Mouse (Mus musculus) olfactory bulb, adult 2 months (tissue): ENCODE results near the gene Ccdc137. TPM values are rescaled to one million over a fixed set of nuclear protein-coding genes. Genes with fewer than 3 reads are reported as not detected.
"Not testable (repeated sequence)": the region's sequence is repeated elsewhere in the genome, so short reads cannot be mapped to it uniquely, and the experiment has no call there.

Source experiments
- H3K27ac ChIP-seq: fragments of 200-500 bp; 2 replicates; pipeline ENCODE4 v1.5.1; 2012; ENCODE audit warnings: low read depth, low read length; ENCODE audit not compliant: insufficient read depth
- H3K4me1 ChIP-seq: fragments of 200-500 bp; 2 replicates; pipeline ENCODE4 v1.6.1; 2012; ENCODE audit warnings: low read length; ENCODE audit not compliant: control insufficient read depth, insufficient read depth
- H3K4me3 ChIP-seq: fragments of 200-500 bp; 2 replicates; pipeline ENCODE4 v1.5.1; 2012; ENCODE audit warnings: mild to moderate bottlenecking, low read depth, low read length, moderate library complexity; ENCODE audit not compliant: insufficient read depth
- CTCF ChIP-seq: fragments of 200-500 bp; IDR thresholded peaks from 2 replicates; pipeline ENCODE4 v1.5.1; 2012; ENCODE audit warnings: low read depth, mild to moderate bottlenecking, low read length, moderate library complexity; ENCODE audit not compliant: insufficient read depth
- POLR2A ChIP-seq: fragments of 200-500 bp; IDR thresholded peaks from 2 replicates; pipeline ENCODE4 v1.6.1; 2012; ENCODE audit warnings: mild to moderate bottlenecking, low read depth, low read length, moderate library complexity; ENCODE audit not compliant: insufficient read depth
- WGBS: fragments of 180-500 bp; shearing (Covaris S2); methylation state at CpG from one replicate; pipeline ENCODE4 v1.1.7; 2018; 5-methylcytosine and 5-hydroxymethylcytosine counted together
- polyA plus RNA-seq: library from polyadenylated mRNA; stranded (reverse); fragments of >200 nt; gene quantifications from 2 replicates; pipeline ENCODE4 v1.2.4, GENCODE M21; 2012; ENCODE audit warnings: low replicate concordance; ENCODE audit not compliant: missing spikeins, insufficient read depth, insufficient read length

Ccdc137 gene
- polyA plus RNA-seq: not detected in 2 replicates

DNA sequence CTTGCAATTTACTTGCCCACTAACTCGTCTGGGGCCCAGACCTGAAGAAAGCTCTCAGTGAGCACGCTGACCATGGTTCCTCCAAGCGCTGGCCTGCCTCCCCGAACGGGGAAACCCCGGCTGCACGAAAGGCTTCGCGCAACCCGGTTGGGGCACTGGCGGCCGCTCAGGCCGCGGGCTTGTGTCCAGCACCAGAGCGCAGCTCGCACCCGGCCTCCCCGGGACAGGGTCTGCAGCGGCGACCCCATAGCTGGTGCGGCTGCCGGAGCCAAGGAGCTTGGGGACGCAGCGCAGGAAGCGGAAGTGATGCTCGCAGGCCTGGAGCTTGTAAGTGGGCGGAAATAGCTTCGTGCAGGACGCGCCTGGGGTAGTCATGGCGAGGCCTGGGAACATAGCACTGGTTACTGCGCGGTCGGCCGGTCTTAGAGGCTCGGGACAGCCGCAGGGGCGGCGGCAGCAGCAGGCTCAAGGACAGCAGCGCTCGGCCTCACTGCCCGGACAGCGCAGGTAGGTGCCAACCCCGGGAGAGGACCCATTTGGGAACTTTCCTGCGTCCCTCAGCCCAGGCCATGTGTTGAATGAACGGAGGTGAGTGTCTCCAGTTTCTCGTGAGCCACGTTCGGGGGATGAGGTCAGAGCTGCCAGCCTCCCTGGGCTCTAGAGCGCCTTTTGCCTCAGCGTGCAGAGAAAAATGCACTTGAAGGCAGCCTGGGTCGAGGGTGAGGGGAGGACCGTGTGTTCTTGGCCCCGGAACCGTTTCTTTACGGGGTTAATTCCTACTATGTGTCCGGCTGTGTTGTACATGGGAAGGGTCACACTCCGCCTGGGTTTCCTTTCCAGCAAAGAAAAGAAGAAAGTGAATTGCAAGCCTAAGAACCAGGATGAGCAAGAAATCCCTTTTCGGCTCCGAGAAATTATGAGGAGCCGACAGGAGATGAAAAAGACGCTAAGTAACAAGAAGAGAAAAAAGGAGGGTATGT is at the start of gene Ccdc137, which contains the start of gene Oxld1:
TSS of gene Ccdc137 (plus strand) at position 344 of the 980 bp plus-strand sequence.
TSS of gene Oxld1 (minus strand) at position 297 of the 980 bp plus-strand sequence.
- peak within 1 kb of the TSS; percentile 59 for H3K27ac ChIP-seq
- peak within 1 kb of the TSS; percentile 67 for H3K4me3 ChIP-seq
- WGBS: 3% methylated on average over 62 of the region's 62 CpGs
- H3K4me1 ChIP-seq: peaks cover 8% of the 10 kb centered on the region
- peak; percentile 92 for TF ChIP-seq POLR2A
- TF ChIP-seq CTCF: no peak

DNA sequence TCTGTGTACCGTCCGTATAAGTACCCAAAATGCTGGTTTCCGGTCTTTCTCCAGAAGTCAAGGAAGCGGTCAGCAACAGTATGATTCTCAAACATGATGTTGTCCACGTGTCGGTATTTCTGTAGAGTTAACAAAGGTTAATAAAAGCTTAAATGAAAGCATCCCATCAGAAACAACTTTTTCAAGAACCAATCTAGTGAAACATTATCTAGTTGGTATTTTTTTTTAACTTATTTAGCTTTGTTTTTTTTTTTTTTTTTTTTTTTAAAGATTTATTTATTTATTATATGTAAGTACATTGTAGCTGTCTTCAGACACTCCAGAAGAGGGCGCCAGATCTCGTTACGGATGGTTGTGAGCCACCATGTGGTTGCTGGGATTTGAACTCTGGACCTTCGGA is 44.3 kb upstream of the Ccdc137 start:
- not testable (repeated sequence) for H3K4me3 ChIP-seq, H3K27ac ChIP-seq, H3K4me1 ChIP-seq
- 87% methylated on average over 10 of the region's 10 CpGs for WGBS

DNA sequence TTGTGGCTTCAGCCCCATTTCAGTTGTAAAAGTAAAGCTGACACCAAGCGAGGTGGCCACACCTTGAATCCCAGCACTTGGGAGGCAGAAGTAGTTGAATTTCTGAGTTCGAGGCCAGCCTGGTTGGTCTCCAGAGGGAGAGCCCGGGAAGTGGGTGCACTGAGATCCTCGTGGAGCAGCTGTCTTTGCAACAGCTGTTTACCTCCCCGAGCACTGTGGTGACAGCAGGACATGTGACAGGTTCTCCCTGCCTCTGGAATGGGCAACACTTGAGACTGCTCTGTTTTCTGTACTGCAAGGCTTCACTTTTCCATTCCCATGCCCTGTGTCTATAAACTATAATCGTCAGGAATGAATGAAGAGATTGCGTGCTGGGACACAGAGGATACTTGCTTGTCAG is 40.1 kb upstream of the Ccdc137 start:
- 95% methylated on average over 7 of the region's 7 CpGs for WGBS

DNA sequence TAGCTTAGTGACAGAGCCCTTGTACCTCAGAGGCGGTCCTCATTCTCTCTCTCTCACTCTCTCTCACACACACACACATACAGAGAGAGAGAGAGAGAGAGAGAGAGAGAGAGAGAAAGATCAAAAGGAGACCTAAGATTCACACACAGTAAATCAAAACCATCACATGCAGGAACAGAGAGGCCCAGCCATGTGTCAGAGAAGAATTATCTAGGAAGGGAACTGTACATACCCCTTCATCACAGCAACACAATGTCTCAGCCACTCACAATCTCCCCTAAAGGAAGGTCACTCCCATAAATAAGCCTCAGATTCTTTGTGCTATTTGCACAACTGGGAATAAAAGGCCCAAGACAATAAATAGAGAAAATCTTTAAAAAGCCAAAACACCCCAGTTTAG is 39.3 kb upstream of the Ccdc137 start:
- no peak for TF ChIP-seq POLR2A
- no peak for TF ChIP-seq CTCF
- Histone ChIP-seq H3K27ac (no peak overlapping the region), H3K4me3 (no peak overlapping the region), H3K4me1 (no peaks in the 10 kb centered on the region)
- WGBS: 100% methylated on average over 1 of the region's 1 CpGs

More for the DNA sequence above, 40.1 kb upstream of the Ccdc137 start:
- Histone ChIP-seq H3K27ac (no peak overlapping the region), H3K4me1 (no peaks in the 10 kb centered on the region), H3K4me3 (no peak overlapping the region)
- TF ChIP-seq POLR2A: no peak
- no peak for TF ChIP-seq CTCF

DNA sequence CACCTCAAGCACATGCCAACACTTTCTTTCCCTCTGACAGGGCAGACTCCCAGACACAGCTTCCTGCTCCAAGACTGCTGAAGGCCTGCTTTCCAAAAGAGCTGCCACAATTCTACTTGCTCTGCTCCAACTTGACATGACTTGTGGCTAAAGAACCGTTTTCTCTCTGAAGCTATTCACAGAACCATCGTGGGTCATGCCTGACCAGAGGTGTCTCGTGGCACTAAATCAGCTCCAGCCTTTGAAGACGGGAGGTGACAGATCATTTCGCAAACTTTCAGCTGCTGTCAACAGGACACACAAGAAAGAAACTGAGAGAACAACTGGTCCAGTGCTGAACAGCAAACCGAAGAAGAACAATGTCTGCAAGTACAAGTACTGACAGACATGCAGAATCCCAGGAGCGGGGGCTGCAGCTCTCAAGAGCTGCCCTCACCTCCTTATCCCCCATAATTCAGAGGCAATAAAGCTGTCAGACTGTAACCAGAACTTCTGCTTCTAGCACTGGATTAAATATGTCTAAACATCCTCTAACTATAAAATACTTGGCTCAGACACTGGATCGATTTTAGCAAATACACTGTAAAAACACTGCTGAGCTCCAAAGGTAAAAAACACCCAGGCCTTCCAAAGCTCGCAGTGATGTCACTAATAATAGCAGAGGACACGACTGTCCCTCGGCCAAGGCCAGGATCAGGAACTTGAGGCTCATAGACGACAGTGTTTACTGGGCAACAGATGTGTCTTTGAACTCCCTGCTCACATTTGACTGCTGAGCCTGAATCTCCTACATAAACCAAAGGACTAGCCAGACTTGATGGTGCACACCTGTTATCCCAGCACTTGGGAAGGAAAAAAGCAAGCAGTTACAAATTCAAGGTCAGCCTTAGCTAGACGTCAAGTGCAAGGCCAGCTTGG is 35.0 kb upstream of the Ccdc137 start:
- no peak overlapping the region for H3K27ac ChIP-seq
- 83% methylated on average over 13 of the region's 13 CpGs for WGBS
- no peaks in the 10 kb centered on the region for H3K4me1 ChIP-seq
- no peak for TF ChIP-seq CTCF
- TF ChIP-seq POLR2A: no peak
- H3K4me3 ChIP-seq: no peak overlapping the region

DNA sequence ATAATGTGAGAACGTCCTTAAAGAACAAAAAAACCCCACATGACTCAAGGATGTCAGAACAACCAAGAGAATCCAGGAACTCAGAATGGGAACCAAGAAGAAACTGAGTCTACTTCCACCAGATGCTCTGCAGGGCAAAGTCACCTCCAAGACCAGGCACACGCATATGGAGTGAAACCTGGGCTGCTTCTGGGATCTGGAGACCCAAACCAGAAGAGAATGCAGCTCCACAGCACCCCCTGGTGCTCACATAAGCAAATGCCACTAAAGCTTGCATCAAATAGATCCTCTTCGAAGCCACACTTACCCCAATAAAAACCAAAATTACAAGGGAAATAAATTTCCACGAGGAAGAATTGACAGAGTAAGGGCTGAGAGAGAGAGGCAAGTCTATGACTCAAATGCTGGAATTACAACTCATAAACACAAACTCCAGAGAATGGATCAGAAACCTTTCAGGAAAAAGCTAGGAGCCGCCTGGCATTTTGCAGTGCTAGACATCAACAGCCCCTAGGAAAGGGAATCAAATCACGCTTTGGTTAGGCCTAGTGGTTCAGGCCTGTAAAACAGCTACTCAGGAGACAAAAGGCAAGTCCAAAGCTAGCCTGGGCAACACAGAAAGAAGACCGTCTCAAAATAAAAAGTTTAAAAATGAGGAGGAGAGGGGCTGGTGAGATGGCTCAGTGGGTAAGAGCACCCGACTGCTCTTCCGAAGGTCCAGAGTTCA is 34.2 kb upstream of the Ccdc137 start:
- no peak overlapping the region for H3K4me3 ChIP-seq
- H3K27ac ChIP-seq: no peak overlapping the region
- no peaks in the 10 kb centered on the region for H3K4me1 ChIP-seq
- TF ChIP-seq POLR2A: no peak
- TF ChIP-seq CTCF: 0 out of 2 replicates have a peak, but pooled peaks have one; percentile 36
- 56% methylated on average over 9 of the region's 9 CpGs for WGBS

DNA sequence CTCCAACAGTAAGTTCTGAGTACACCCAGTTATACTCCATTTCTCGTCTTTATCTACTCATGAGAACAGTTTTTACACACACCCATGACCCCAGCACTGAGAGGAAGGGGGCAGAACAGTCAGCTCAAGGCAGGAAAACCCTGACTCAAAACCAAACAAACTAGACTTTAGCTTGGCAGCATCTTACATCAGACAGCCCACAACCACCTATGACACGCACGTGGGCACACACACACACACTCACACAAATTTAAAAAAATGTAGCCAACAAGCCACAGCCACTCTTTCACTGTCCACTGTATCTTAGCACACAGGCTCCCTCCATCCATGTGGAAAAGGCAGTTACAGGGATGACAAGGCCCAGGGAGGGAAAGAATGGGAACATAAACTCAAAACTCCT is 31.2 kb upstream of the Ccdc137 start:
- no peak overlapping the region for H3K4me3 ChIP-seq
- H3K27ac ChIP-seq: no peak overlapping the region
- TF ChIP-seq CTCF (no peak), POLR2A (no peak)
- H3K4me1 ChIP-seq: no peaks in the 10 kb centered on the region
- 90% methylated on average over 3 of the region's 3 CpGs for WGBS

DNA sequence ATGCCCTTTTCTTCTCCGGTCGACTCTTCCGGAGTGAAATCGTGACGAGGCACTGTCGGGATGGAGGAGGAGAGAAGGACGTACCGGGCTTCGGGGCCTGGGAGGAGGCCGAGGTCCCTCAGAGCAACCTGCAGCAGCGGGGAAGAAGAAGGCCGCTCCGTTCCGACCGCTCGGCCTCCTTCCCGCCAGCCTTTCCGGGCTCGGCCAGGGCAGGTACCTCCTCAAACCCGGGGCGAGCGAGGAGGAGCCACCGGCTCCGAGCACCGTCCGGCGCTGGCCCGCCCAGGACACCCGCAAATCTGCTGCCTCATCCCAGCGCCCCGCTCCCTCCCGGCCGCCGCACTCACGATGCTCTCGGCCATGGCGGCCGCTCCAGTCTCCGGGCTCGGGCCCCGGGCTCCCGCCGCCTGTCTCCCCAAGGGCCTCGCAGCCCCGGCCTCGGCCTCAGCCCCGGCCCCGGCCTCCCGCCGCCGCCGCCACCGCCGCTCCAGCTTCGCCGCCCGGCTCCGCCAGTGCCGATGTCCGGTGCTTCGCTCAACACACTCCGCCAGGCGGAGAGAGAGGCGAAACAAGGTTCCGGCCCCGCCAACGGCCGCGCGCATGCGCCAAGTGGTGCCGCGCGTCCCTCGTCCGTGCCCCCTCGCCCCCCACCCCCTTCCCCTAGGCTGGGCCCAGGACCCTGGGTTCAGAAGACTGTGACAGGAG is 20.6 kb upstream of the Ccdc137 start, which contains the start of gene Nploc4:
TSS of gene Nploc4 (minus strand) at position 557 of the 705 bp plus-strand sequence.
- under 1% methylated on average over 75 of the region's 77 CpGs for WGBS
- peak; percentile 65 for TF ChIP-seq POLR2A
- TF ChIP-seq CTCF: no peak
- Histone ChIP-seq H3K4me1 (no peaks in the 10 kb centered on the region), H3K4me3 (peak within 1 kb of the TSS; percentile 99), H3K27ac (peak within 1 kb of the TSS; percentile 20; the same call in 1 of the 2 replicates)
